Mouse (Mus musculus) ES-Bruce4 (cell line): ENCODE measurements around the gene Foxp1.

Source experiments
- CTCF ChIP-seq: IDR thresholded peaks from one replicate; pipeline ENCODE4 v1.8.1; 2011; ENCODE audit warnings: low read depth, low read length
- EP300 ChIP-seq: IDR thresholded peaks from 2 replicates; pipeline ENCODE4 v1.6.1; 2011; ENCODE audit warnings: low read depth, low read length; ENCODE audit not compliant: insufficient read depth

DNA sequence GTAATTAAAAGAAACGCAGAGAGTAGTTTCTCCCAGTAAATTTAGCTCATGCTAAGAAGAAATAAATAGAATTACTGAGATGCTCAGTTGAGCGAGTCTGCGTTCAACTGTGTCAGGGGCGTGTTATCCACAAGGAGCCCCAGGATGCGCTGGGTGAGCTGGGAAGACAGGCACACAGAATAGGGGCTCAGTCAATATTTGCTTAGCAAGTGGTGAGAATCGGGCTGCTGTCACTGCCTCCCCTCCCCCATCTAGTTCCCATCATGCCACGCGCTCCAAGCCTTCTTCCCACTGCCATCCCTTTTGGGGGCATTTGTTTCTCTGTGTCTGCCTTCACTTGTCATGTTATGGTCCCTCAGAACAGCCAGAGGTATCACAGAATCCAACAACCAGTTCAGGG lies 584.2 kb downstream of the Foxp1 start:
- TF ChIP-seq CTCF (no peak), EP300 (no peak)
